Mouse (Mus musculus) liver, embryonic 12.5 days (tissue): ENCODE data around the gene Mmp19. TPM values are rescaled to one million over a fixed set of nuclear protein-coding genes. Genes with fewer than 3 reads are reported as not detected.
A peak's percentile ranks its signal among the peaks of the same experiment; 100 is the strongest.

Experiments used
- ATAC-seq: fragments of 200-750 bp; cut with Nextera tagmentation; 2 replicates; pipeline ENCODE4 v1.8.0; 2017; ENCODE audit warnings: moderate number of reproducible peaks, mild to moderate bottlenecking, moderate library complexity
- H3K27ac ChIP-seq: fragments of 300-500 bp; sonication (generic); 2 replicates; pipeline ENCODE4 v1.5.1; 2016; ENCODE audit warnings: mild to moderate bottlenecking
- H3K27me3 ChIP-seq: fragments of 300-500 bp; sonication (generic); replicated peaks from 2 replicates; pipeline ENCODE4 v1.6.1; 2016; ENCODE audit warnings: mild to moderate bottlenecking, moderate library complexity
- H3K36me3 ChIP-seq: fragments of 300-500 bp; sonication (generic); 2 replicates; pipeline ENCODE4 v1.6.1; 2016; ENCODE audit warnings: mild to moderate bottlenecking, moderate library complexity
- H3K4me1 ChIP-seq: fragments of 300-500 bp; sonication (generic); 2 replicates; pipeline ENCODE4 v1.6.1; 2016
- H3K4me2 ChIP-seq: fragments of 300-500 bp; sonication (generic); 2 replicates; pipeline ENCODE4 v1.6.1; 2016; ENCODE audit warnings: mild to moderate bottlenecking, moderate library complexity
- H3K4me3 ChIP-seq: fragments of 300-500 bp; sonication (generic); 2 replicates; pipeline ENCODE4 v1.5.1; 2016; ENCODE audit warnings: mild to moderate bottlenecking, moderate library complexity
- H3K9ac ChIP-seq: fragments of 300-500 bp; sonication (generic); 2 replicates; pipeline ENCODE4 v1.6.1; 2016; ENCODE audit warnings: mild to moderate bottlenecking, moderate library complexity
- H3K9me3 ChIP-seq: fragments of 300-500 bp; sonication (generic); replicated peaks from 2 replicates; pipeline ENCODE4 v1.6.1; 2016; ENCODE audit warnings: mild to moderate bottlenecking, moderate library complexity
- WGBS: fragments of 180-500 bp; shearing (Covaris S2); methylation state at CpG from one replicate; pipeline ENCODE4 v1.1.7; 2016; ENCODE audit not compliant: insufficient replicate concordance; 5-methylcytosine and 5-hydroxymethylcytosine counted together
- polyA plus RNA-seq: library from polyadenylated mRNA; unstranded; fragments of >200 nt; fragmentation: Nextera tagmentation; extraction: Ambion mirVana; gene quantifications from 2 replicates; pipeline ENCODE4 v1.2.1, GENCODE M21; 2016

The Mmp19 gene
- polyA plus RNA-seq: 5.5 and 6.8 TPM in 2 replicates

GRCm38 (mm10) chr10:128790398-128791124 is at the start of gene Mmp19:
Gene Mmp19 (plus strand): TSS chr10:128790910.
- H3K4me3 ChIP-seq: peak within 1 kb of the TSS; percentile 37
- H3K9ac ChIP-seq: 0 out of 2 replicates have a peak within 1 kb of the TSS, but pooled peaks have one; percentile 27
- H3K9me3 ChIP-seq: no peaks in the 10 kb centered on the region
- no peaks in the 10 kb centered on the region for H3K27me3 ChIP-seq
- peak within 1 kb of the TSS; percentile 43 for H3K4me2 ChIP-seq
- H3K27ac ChIP-seq: peak within 1 kb of the TSS; percentile 45; the same call in 1 of the 2 replicates
- WGBS: 58% methylated on average over 7 of the region's 7 CpGs
- H3K36me3 ChIP-seq: peaks cover 2% of the 10 kb centered on the region; the same call in 1 of the 2 replicates
- ATAC-seq: peak; percentile 64
- peaks cover 3% of the 10 kb centered on the region for H3K4me1 ChIP-seq

GRCm38 (mm10) chr10:128742616-128743015 is 48.1 kb upstream of the Mmp19 start:
- Histone ChIP-seq H3K36me3 (no peaks in the 10 kb centered on the region), H3K27ac (no peak overlapping the region), H3K4me2 (peak overlapping the region; percentile 80), H3K9ac (no peak overlapping the region), H3K9me3 (no peaks in the 10 kb centered on the region), H3K4me1 (peaks cover 50% of the 10 kb centered on the region), H3K4me3 (no peak overlapping the region), H3K27me3 (peaks cover 48% of the 10 kb centered on the region)
- no peak for ATAC-seq
- WGBS: 40% methylated on average over 4 of the region's 4 CpGs

- Histone ChIP-seq H3K4me1 (peaks cover 48% of the 10 kb centered on the region), H3K9ac (peak overlapping the region; percentile 65), H3K27ac (no peak overlapping the region), H3K9me3 (no peaks in the 10 kb centered on the region), H3K4me2 (peak overlapping the region; percentile 80), H3K4me3 (peak overlapping the region; percentile 60), H3K36me3 (no peaks in the 10 kb centered on the region), H3K27me3 (peaks cover 48% of the 10 kb centered on the region)
- 2% methylated on average over 7 of the region's 7 CpGs for WGBS
- no peak for ATAC-seq
These were observed 47.5 kb upstream of the Mmp19 start for GRCm38 (mm10) chr10:128743235-128743634.

- Histone ChIP-seq H3K27ac (no peak overlapping the region), H3K4me1 (peaks cover 49% of the 10 kb centered on the region), H3K4me2 (peak overlapping the region; percentile 80), H3K9ac (peak overlapping the region; percentile 65), H3K27me3 (peaks cover 48% of the 10 kb centered on the region), H3K4me3 (peak overlapping the region; percentile 60), H3K36me3 (no peaks in the 10 kb centered on the region), H3K9me3 (no peaks in the 10 kb centered on the region)
- under 1% methylated on average over 37 of the region's 37 CpGs for WGBS
- no peak for ATAC-seq
These were observed 46.9 kb upstream of the Mmp19 start for GRCm38 (mm10) chr10:128743791-128744191.

GRCm38 (mm10) chr10:128744211-128744610 is 46.5 kb upstream of the Mmp19 start:
- Histone ChIP-seq H3K4me3 (peak overlapping the region; percentile 60), H3K27me3 (peaks cover 48% of the 10 kb centered on the region), H3K9me3 (no peaks in the 10 kb centered on the region), H3K27ac (no peak overlapping the region), H3K4me2 (peak overlapping the region; percentile 80), H3K4me1 (peaks cover 53% of the 10 kb centered on the region), H3K36me3 (no peaks in the 10 kb centered on the region), H3K9ac (peak overlapping the region; percentile 65; the same call in 1 of the 2 replicates)
- 25% methylated on average over 8 of the region's 8 CpGs for WGBS
- ATAC-seq: no peak

- peaks cover 48% of the 10 kb centered on the region for H3K27me3 ChIP-seq
- H3K27ac ChIP-seq: no peak within 1 kb of the TSS
- no peaks in the 10 kb centered on the region for H3K9me3 ChIP-seq
- 23% methylated on average over 18 of the region's 18 CpGs for WGBS
- peak within 1 kb of the TSS; percentile 80 for H3K4me2 ChIP-seq
- H3K4me3 ChIP-seq: peak within 1 kb of the TSS; percentile 60
- no peaks in the 10 kb centered on the region for H3K36me3 ChIP-seq
- peaks cover 58% of the 10 kb centered on the region for H3K4me1 ChIP-seq
- peak within 1 kb of the TSS; percentile 65 for H3K9ac ChIP-seq
- ATAC-seq: no peak
These were observed 45.8 kb upstream of the Mmp19 start, which contains the start of gene Dgka for GRCm38 (mm10) chr10:128744680-128745601. Gene Dgka (minus strand): TSS chr10:128744855.

- Histone ChIP-seq H3K9me3 (no peaks in the 10 kb centered on the region), H3K27ac (no peak overlapping the region), H3K4me3 (no peak overlapping the region), H3K9ac (no peak overlapping the region), H3K4me1 (peaks cover 61% of the 10 kb centered on the region), H3K4me2 (no peak overlapping the region), H3K27me3 (peaks cover 48% of the 10 kb centered on the region), H3K36me3 (no peaks in the 10 kb centered on the region)
- WGBS: 72% methylated on average over 10 of the region's 10 CpGs
- no peak for ATAC-seq
These were observed 44.6 kb upstream of the Mmp19 start for GRCm38 (mm10) chr10:128745946-128746613.

- 43% methylated on average over 9 of the region's 9 CpGs for WGBS
- H3K36me3 ChIP-seq: peaks cover 3% of the 10 kb centered on the region
- H3K4me3 ChIP-seq: peak overlapping the region; percentile 88
- no peaks in the 10 kb centered on the region for H3K9me3 ChIP-seq
- ATAC-seq: no peak
- peak overlapping the region; percentile 92 for H3K27ac ChIP-seq
- peak overlapping the region; percentile 86 for H3K4me2 ChIP-seq
- H3K4me1 ChIP-seq: peaks cover 63% of the 10 kb centered on the region
- peaks cover 40% of the 10 kb centered on the region for H3K27me3 ChIP-seq
- peak overlapping the region; percentile 85 for H3K9ac ChIP-seq
These were observed 43.6 kb upstream of the Mmp19 start for GRCm38 (mm10) chr10:128746972-128747645.

GRCm38 (mm10) chr10:128747646-128748251 is 43.0 kb upstream of the Mmp19 start, which contains the start of gene Pym1:
Gene Pym1 (plus strand): TSS chr10:128747889.
- H3K9me3 ChIP-seq: no peaks in the 10 kb centered on the region
- peak within 1 kb of the TSS; percentile 85 for H3K9ac ChIP-seq
- H3K4me1 ChIP-seq: peaks cover 63% of the 10 kb centered on the region
- H3K4me2 ChIP-seq: peak within 1 kb of the TSS; percentile 86
- peaks cover 34% of the 10 kb centered on the region for H3K27me3 ChIP-seq
- peak; percentile 90 for ATAC-seq
- H3K4me3 ChIP-seq: peak within 1 kb of the TSS; percentile 88
- peak within 1 kb of the TSS; percentile 92 for H3K27ac ChIP-seq
- WGBS: under 1% methylated on average over 36 of the region's 36 CpGs
- H3K36me3 ChIP-seq: peaks cover 9% of the 10 kb centered on the region

- Histone ChIP-seq H3K27me3 (peaks cover 27% of the 10 kb centered on the region), H3K4me2 (peak overlapping the region; percentile 86), H3K9ac (peak overlapping the region; percentile 85), H3K4me3 (peak overlapping the region; percentile 88), H3K36me3 (peaks cover 16% of the 10 kb centered on the region), H3K9me3 (no peaks in the 10 kb centered on the region), H3K4me1 (peaks cover 58% of the 10 kb centered on the region), H3K27ac (peak overlapping the region; percentile 92)
- WGBS: under 1% methylated on average over 37 of the region's 37 CpGs
- peak; percentile 74 for ATAC-seq
These were observed 42.4 kb upstream of the Mmp19 start for GRCm38 (mm10) chr10:128748252-128748864.
